Mouse (Mus musculus): ENCODE measurements at regions not wholly inside any gene's neighbourhood (a gene's known extent, or its start where the extent isn't known, plus 50 kb on each side); places are given as distances from the start of the nearest gene placed in this dataset.

- H3K27me3 ChIP-seq (replicated peaks), result no peaks in the 10 kb centered on the region
- ATAC-seq (ENCODE audit: insufficient number of reproducible peaks, low FRiP score), result no peak
- peaks cover 6% of the 10 kb centered on the region; the same call in 1 of the 2 replicates for H3K4me1 ChIP-seq (replicated peaks)
- 90% methylated on average over 1 of the region's 1 CpGs for WGBS
- no peak overlapping the region for H3K4me3 ChIP-seq
- no peak overlapping the region for H3K9ac ChIP-seq
- no peak overlapping the region for H3K4me2 ChIP-seq
- no peak overlapping the region for H3K27ac ChIP-seq (ENCODE audit: poor library complexity, severe bottlenecking)
- H3K36me3 ChIP-seq, result no peaks in the 10 kb centered on the region
- H3K9me3 ChIP-seq (replicated peaks), result no peaks in the 10 kb centered on the region
Observed at GRCm38 (mm10) chr5:28680311-28680710, 213.3 kb upstream of the Shh start.

DNA sequence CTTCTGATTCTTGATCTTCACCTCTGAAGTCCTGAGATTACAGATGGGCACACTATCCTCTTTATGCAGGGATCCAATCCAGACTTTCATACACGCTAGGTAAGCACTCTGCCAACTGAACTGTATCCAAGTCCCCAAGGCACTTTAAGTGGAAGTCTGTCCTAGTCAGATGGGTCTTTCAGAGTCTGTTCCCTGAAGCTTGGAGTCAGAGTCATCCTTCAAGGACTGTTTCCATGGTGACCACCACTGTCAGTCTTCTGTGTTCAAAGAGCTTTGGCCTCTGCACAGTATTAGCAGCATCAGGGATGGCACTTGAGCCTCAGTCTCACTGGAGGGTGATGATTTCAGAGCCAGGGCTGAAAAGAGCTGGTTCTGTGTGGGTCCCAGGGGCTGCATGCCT is 212.7 kb upstream of the Shh start:
- Histone ChIP-seq H3K4me3 (no peak overlapping the region), H3K4me2 (no peak overlapping the region), H3K36me3 (no peaks in the 10 kb centered on the region), H3K27me3 (replicated peaks) (no peaks in the 10 kb centered on the region), H3K4me1 (replicated peaks) (peaks cover 6% of the 10 kb centered on the region; the same call in 1 of the 2 replicates), H3K27ac (ENCODE audit: poor library complexity, severe bottlenecking) (no peak overlapping the region), H3K9ac (no peak overlapping the region), H3K9me3 (replicated peaks) (no peaks in the 10 kb centered on the region)
- ATAC-seq (ENCODE audit: insufficient number of reproducible peaks, low FRiP score), result no peak
- 78% methylated on average over 1 of the region's 1 CpGs for WGBS

DNA sequence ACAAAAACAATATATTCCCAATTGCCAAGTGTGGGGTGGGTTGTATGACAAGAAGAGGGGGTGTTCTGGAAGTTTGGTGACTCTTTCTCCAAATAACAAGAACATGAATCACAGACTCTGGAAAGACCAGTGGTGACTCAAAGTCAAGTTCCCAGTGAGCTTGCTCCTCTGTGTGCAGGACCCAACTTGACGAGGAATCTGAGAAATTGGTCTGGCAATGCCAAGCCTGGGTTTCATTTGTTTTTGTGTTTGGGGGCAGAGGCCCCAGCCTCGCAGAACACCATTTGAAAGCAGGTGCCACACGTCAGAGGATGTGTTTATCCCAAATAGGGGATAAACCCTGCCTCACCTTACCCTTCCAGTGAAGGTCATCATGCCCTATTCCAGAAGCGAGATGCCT is 163.1 kb upstream of the Shh start:
- Histone ChIP-seq H3K9ac (no peak overlapping the region), H3K27me3 (replicated peaks) (no peaks in the 10 kb centered on the region), H3K4me2 (no peak overlapping the region), H3K4me1 (replicated peaks) (no peaks in the 10 kb centered on the region), H3K9me3 (replicated peaks) (no peaks in the 10 kb centered on the region), H3K4me3 (no peak overlapping the region), H3K27ac (ENCODE audit: poor library complexity, severe bottlenecking) (no peak overlapping the region), H3K36me3 (no peaks in the 10 kb centered on the region)
- 77% methylated on average over 4 of the region's 4 CpGs for WGBS
- ATAC-seq (ENCODE audit: insufficient number of reproducible peaks, low FRiP score), result no peak

DNA sequence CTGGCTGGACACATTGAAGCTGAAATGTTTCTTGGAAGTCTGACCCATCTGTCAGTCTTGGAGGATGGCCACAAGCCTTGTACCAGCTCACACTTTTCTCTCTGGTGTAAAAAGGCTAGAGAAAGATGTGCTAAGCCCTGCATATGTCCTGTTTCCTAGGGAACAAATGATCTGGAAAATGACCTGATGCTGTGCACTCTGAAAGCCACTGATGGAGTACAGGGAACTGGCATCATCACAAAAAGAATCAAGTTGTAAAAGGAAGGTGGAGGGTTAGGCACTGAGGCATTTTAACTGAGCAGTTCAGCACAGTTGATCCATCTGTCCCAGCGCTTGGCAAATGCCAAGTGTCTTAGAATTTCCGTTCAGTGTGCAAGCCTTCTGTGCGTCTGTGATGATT is 144.8 kb upstream of the Shh start:
- Histone ChIP-seq H3K4me1 (replicated peaks) (no peaks in the 10 kb centered on the region), H3K27me3 (replicated peaks) (no peaks in the 10 kb centered on the region), H3K9me3 (replicated peaks) (no peaks in the 10 kb centered on the region), H3K27ac (ENCODE audit: poor library complexity, severe bottlenecking) (no peak overlapping the region), H3K36me3 (no peaks in the 10 kb centered on the region), H3K9ac (no peak overlapping the region), H3K4me3 (no peak overlapping the region), H3K4me2 (no peak overlapping the region)
- WGBS, result 82% methylated on average over 3 of the region's 3 CpGs
- ATAC-seq (ENCODE audit: insufficient number of reproducible peaks, low FRiP score), result no peak

DNA sequence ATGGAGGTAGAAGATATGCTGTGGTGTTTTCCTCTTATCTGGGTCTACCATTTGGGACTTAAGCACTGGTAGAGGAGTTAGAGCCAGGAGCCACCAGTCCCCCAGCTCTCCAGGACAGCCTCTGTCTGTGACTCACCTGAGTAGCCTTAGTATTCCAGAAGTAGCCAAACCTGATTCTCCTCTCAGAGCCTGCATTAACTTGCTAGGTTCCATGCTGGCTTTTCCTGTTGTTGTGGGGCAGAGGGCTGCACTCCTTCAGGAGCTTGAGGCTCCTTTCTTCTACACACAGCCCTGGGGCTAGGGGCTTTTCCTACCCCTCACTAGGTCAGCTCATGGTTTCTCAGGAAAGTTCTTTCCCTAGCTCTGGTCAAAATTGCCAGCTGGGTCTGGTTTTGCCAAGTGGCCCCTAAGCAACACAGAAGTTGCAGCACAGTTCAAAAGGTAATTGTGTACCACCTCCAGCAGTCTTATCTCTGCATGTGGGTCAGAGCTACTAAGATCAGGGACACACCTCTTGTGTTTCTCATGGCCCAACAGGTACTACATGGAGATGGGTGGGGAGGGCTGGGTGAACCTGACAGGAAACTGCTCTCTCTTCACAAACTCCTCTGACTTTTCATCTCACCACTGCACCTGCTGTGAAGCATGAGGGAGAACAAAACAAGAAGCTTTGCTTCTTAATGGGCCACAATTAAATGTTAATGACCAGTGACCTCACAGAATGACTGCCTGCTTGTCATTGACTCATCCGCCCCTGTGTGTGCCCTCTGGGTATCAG is 129.7 kb upstream of the Shh start:
- Histone ChIP-seq H3K4me2 (no peak overlapping the region), H3K4me1 (replicated peaks) (no peaks in the 10 kb centered on the region), H3K9ac (no peak overlapping the region), H3K27ac (ENCODE audit: poor library complexity, severe bottlenecking) (no peak overlapping the region), H3K36me3 (no peaks in the 10 kb centered on the region), H3K27me3 (replicated peaks) (no peaks in the 10 kb centered on the region), H3K9me3 (replicated peaks) (no peaks in the 10 kb centered on the region), H3K4me3 (no peak overlapping the region)
- WGBS, result 65% methylated on average over 1 of the region's 1 CpGs
- ATAC-seq (ENCODE audit: insufficient number of reproducible peaks, low FRiP score), result no peak

- 68% methylated on average over 5 of the region's 5 CpGs for WGBS
- no peaks in the 10 kb centered on the region for H3K27me3 ChIP-seq (replicated peaks)
- H3K4me1 ChIP-seq (replicated peaks), result no peaks in the 10 kb centered on the region
- H3K9me3 ChIP-seq (replicated peaks), result no peaks in the 10 kb centered on the region
- no peak overlapping the region for H3K27ac ChIP-seq (ENCODE audit: poor library complexity, severe bottlenecking)
- no peaks in the 10 kb centered on the region for H3K36me3 ChIP-seq
- no peak overlapping the region for H3K4me3 ChIP-seq
- H3K9ac ChIP-seq, result no peak overlapping the region
- no peak for ATAC-seq (ENCODE audit: insufficient number of reproducible peaks, low FRiP score)
- no peak overlapping the region for H3K4me2 ChIP-seq
Observed at GRCm38 (mm10) chr5:28571347-28571998, 104.4 kb upstream of the Shh start.

GRCm38 (mm10) chr5:28568417-28568816 is 101.4 kb upstream of the Shh start:
- H3K9ac ChIP-seq, result no peak overlapping the region
- ATAC-seq (ENCODE audit: insufficient number of reproducible peaks, low FRiP score), result no peak

DNA sequence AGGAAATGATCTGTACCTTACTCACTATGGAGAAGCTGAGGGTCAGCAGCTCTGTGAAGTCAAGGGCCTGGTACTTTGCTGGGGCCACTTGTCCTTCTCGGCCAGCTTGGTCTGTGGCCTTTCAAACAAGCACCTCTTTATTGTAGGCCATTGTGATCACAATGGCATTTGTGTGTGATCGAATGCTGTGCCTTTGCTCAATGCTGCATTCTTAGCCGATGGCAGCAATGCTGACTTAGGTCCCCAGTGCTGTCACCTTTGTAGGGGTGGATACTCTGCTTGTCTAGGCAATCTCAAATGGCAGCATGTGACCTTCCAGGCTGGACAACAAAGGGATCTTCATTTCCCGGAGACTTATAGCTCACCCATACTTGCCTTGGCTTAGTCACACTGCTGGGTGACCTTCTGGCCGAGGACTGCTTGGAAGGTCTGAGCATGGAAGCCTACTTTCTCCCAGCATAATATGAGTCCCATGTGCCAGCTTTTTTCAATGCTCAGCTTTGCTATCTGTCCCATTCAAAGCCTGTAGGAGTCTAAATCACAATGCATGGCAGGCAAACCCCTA is 100.4 kb upstream of the Shh start:
- no peaks in the 10 kb centered on the region for H3K36me3 ChIP-seq
- no peak for ATAC-seq (ENCODE audit: insufficient number of reproducible peaks, low FRiP score)
- 79% methylated on average over 5 of the region's 5 CpGs for WGBS
- H3K4me2 ChIP-seq, result no peak overlapping the region
- no peak overlapping the region for H3K4me3 ChIP-seq
- no peaks in the 10 kb centered on the region for H3K9me3 ChIP-seq (replicated peaks)
- H3K27me3 ChIP-seq (replicated peaks), result no peaks in the 10 kb centered on the region
- H3K9ac ChIP-seq, result no peak overlapping the region
- no peak overlapping the region for H3K27ac ChIP-seq (ENCODE audit: poor library complexity, severe bottlenecking)
- H3K4me1 ChIP-seq (replicated peaks), result peaks cover 6% of the 10 kb centered on the region; the same call in 1 of the 2 replicates

More at GRCm38 (mm10) chr5:28568417-28568816, 101.4 kb upstream of the Shh start:
- H3K9me3 ChIP-seq (replicated peaks), result no peaks in the 10 kb centered on the region
- H3K27ac ChIP-seq (ENCODE audit: poor library complexity, severe bottlenecking), result no peak overlapping the region
- peaks cover 3% of the 10 kb centered on the region; the same call in 1 of the 2 replicates for H3K4me1 ChIP-seq (replicated peaks)
- H3K36me3 ChIP-seq, result no peaks in the 10 kb centered on the region
- H3K27me3 ChIP-seq (replicated peaks), result no peaks in the 10 kb centered on the region
- H3K4me3 ChIP-seq, result no peak overlapping the region
- H3K4me2 ChIP-seq, result no peak overlapping the region

DNA sequence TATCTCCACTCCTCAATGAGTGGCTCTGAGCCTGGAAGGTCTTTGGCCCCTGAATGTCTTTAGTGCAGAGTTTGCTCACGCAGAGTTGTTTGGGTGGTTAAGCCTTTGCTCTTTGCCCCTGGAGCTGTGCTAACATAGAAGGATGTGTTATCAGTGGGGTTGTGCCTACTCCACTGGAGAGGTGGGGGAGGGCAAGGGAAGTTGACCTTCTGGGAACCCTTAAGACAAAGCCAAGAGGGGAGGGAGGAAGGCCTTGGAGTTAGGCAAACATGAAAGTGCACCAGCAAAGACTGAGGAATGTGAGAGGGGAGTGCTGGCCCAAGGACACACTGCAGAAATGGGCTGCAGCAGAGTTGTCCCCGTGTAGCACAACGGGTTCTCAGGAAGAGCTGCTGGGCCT is 96.3 kb upstream of the Shh start:
- peaks cover 6% of the 10 kb centered on the region; the same call in 1 of the 2 replicates for H3K4me1 ChIP-seq (replicated peaks)
- 21% methylated on average over 3 of the region's 3 CpGs for WGBS

GRCm38 (mm10) chr5:28562917-28563316 is 95.9 kb upstream of the Shh start:
- no peak for ATAC-seq (ENCODE audit: insufficient number of reproducible peaks, low FRiP score)
- Histone ChIP-seq H3K36me3 (no peaks in the 10 kb centered on the region), H3K27ac (ENCODE audit: poor library complexity, severe bottlenecking) (no peak overlapping the region), H3K4me3 (no peak overlapping the region), H3K9ac (no peak overlapping the region), H3K4me2 (no peak overlapping the region), H3K27me3 (replicated peaks) (no peaks in the 10 kb centered on the region), H3K4me1 (replicated peaks) (peaks cover 6% of the 10 kb centered on the region; the same call in 1 of the 2 replicates), H3K9me3 (replicated peaks) (no peaks in the 10 kb centered on the region)
- WGBS, result 65% methylated on average over 1 of the region's 1 CpGs

More for the DNA sequence above, 96.3 kb upstream of the Shh start:
- Histone ChIP-seq H3K27ac (ENCODE audit: poor library complexity, severe bottlenecking) (no peak overlapping the region), H3K9me3 (replicated peaks) (no peaks in the 10 kb centered on the region), H3K36me3 (no peaks in the 10 kb centered on the region), H3K4me3 (no peak overlapping the region), H3K9ac (no peak overlapping the region), H3K4me2 (no peak overlapping the region), H3K27me3 (replicated peaks) (no peaks in the 10 kb centered on the region)
- no peak for ATAC-seq (ENCODE audit: insufficient number of reproducible peaks, low FRiP score)

- Histone ChIP-seq H3K9ac (no peak overlapping the region), H3K4me1 (replicated peaks) (no peaks in the 10 kb centered on the region), H3K36me3 (no peaks in the 10 kb centered on the region), H3K4me2 (no peak overlapping the region), H3K9me3 (replicated peaks) (no peaks in the 10 kb centered on the region), H3K27me3 (replicated peaks) (no peaks in the 10 kb centered on the region), H3K27ac (ENCODE audit: poor library complexity, severe bottlenecking) (no peak overlapping the region), H3K4me3 (no peak overlapping the region)
- no peak for ATAC-seq (ENCODE audit: insufficient number of reproducible peaks, low FRiP score)
- 69% methylated on average over 2 of the region's 2 CpGs for WGBS
Observed at GRCm38 (mm10) chr5:28553543-28553942, 86.5 kb upstream of the Shh start.

All from heart, embryonic 12.5 days (tissue).